Comparison of ENCODE assay signal across 13 mouse cellular contexts in the genomic region with DNA sequence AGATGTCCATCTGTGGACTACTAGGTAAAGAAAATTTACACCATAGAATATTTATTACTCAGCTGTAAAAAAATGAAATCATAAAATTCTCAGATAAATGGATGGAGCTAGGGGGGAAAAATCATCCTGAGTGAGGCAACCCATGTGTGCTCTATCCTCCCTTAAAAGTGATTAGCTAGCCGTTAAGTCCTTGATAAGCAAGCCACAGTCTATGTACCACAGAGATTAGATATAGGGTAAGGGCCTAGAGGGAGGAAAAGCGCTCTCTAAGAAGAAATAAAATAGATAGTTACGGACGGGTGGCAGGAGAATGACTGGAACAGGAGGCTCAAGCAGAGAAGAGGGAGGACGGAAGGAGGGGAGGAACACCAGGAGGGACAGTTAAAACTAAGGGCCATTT.
"Had no signal": no experiment of that assay in that cellular context is flagged by ENCODE, and none has a peak within 500 bp of the region (broad histone marks: within the 10 kb centered on the region; RNA-seq: fewer than 3 reads in every experiment).

No protein-coding gene starts in this region.

- H3K4me3 ChIP-seq: kidney, embryonic 15.5 days; left cerebral cortex, adult 2 months; limb, embryonic 15.5 days; midbrain, embryonic 13.5 days had no signal

- H3K4me1 ChIP-seq: kidney, embryonic 15.5 days; limb, embryonic 15.5 days had no signal

- ATAC-seq: intestine, embryonic 16.5 days; midbrain, embryonic 13.5 days had no signal

- H3K36me3 ChIP-seq: kidney, embryonic 15.5 days; limb, embryonic 15.5 days; midbrain, embryonic 13.5 days had no signal

- H3K27me3 ChIP-seq: kidney, embryonic 15.5 days; limb, embryonic 15.5 days; midbrain, embryonic 13.5 days had no signal

- H3K27ac ChIP-seq: kidney, embryonic 15.5 days; left cerebral cortex, adult 2 months; limb, embryonic 15.5 days; macrophage; midbrain, embryonic 13.5 days had no signal

- H3K9me3 ChIP-seq: limb, embryonic 15.5 days; midbrain, embryonic 13.5 days had no signal

- H3K4me2 ChIP-seq: kidney, embryonic 15.5 days; limb, embryonic 15.5 days; lung, embryonic 14.5 days; midbrain, embryonic 13.5 days had no signal

- H3K9ac ChIP-seq: kidney, embryonic 15.5 days; limb, embryonic 15.5 days; lung, embryonic 14.5 days; midbrain, embryonic 13.5 days had no signal

- DNase-seq: kidney, adult 2 months; kidney, postnatal 14 days; lung, embryonic 14.5 days; lung, postnatal 10 days; right cerebral cortex, postnatal 25 days; thymus, adult 2 months; thymus, postnatal 36 days had no signal
